Mouse (Mus musculus) intestine, embryonic 16.5 days (tissue): ENCODE data around the gene Ndufv3. TPM values are rescaled to one million over a fixed set of nuclear protein-coding genes. Genes with fewer than 3 reads are reported as not detected.
"Not testable (repeated sequence)": the region's sequence is repeated elsewhere in the genome, so short reads cannot be mapped to it uniquely, and the experiment has no call there.

Experiments used
- ATAC-seq: fragments of 200-750 bp; cut with Nextera tagmentation; 2 replicates; pipeline ENCODE4 v1.8.0; 2017; ENCODE audit warnings: moderate TSS enrichment, moderate library complexity
- H3K27ac ChIP-seq: fragments of 300-500 bp; sonication (generic); 2 replicates; pipeline ENCODE4 v1.5.1; 2014; ENCODE audit warnings: mild to moderate bottlenecking, low read length
- H3K27me3 ChIP-seq: fragments of 300-500 bp; sonication (generic); replicated peaks from 2 replicates; pipeline ENCODE4 v1.6.1; 2014; ENCODE audit warnings: low read length, control low read depth, mixed read lengths; ENCODE audit not compliant: control insufficient read depth, insufficient read depth
- H3K36me3 ChIP-seq: fragments of 300-500 bp; sonication (generic); 2 replicates; pipeline ENCODE4 v1.6.1; 2014; ENCODE audit warnings: low read length, control low read depth; ENCODE audit not compliant: control insufficient read depth, insufficient read depth
- H3K4me1 ChIP-seq: fragments of 300-500 bp; sonication (generic); 2 replicates; pipeline ENCODE4 v1.6.1; 2014; ENCODE audit warnings: low read length, control low read depth, mixed read lengths; ENCODE audit not compliant: control insufficient read depth, insufficient read depth
- H3K4me2 ChIP-seq: fragments of 300-500 bp; sonication (generic); 2 replicates; pipeline ENCODE4 v1.6.1; 2014; ENCODE audit warnings: low read depth, low read length, control low read depth
- H3K4me3 ChIP-seq: fragments of 300-500 bp; sonication (generic); 2 replicates; pipeline ENCODE4 v1.5.1; 2014; ENCODE audit warnings: mild to moderate bottlenecking, low read length
- H3K9ac ChIP-seq: fragments of 300-500 bp; sonication (generic); 2 replicates; pipeline ENCODE4 v1.6.1; 2014; ENCODE audit warnings: low read depth, low read length
- H3K9me3 ChIP-seq: fragments of 300-500 bp; sonication (generic); 2 replicates; pipeline ENCODE4 v1.6.1; 2016; ENCODE audit warnings: low read length, control low read depth; ENCODE audit not compliant: control insufficient read depth
- WGBS: fragments of 180-500 bp; shearing (Covaris S2); extraction: QIAGEN DNeasy Blood & Tissue Kit; methylation state at CpG from one replicate; pipeline ENCODE4 v1.1.7; 2014; 5-methylcytosine and 5-hydroxymethylcytosine counted together
- polyA plus RNA-seq: library from polyadenylated mRNA; unstranded; fragments of >200 nt; fragmentation: Nextera tagmentation; extraction: Ambion mirVana; gene quantifications from 2 replicates; pipeline ENCODE4 v1.2.1, GENCODE M21; 2015

Ndufv3 gene
- polyA plus RNA-seq, 1 experiment from 2014 or later = 467 TPM

DNA sequence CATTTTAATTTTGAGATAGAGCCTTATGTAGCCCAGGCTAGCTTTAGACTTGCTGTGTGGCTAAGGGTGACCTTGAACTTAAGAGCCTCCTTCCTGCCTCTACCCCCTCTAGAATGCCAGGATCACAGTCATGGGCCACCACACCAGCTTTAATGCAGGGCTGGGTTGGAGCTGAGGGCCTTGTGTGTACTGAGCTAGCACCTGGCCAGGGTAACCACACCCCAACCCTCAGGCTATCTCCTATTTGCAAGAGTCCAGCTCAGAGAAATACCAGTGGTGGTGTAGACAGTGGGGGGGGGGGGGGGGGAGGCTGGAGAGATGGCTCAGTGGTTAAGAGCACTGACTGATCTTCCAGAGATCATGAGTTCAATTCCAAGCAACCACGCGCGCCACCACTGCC is 5.9 kb downstream of the Ndufv3 start:
- Histone ChIP-seq H3K36me3 (peaks cover 12% of the 10 kb centered on the region), H3K4me2 (no peak overlapping the region), H3K4me3 (no peak overlapping the region), H3K27ac (no peak overlapping the region), H3K27me3 (no peaks in the 10 kb centered on the region), H3K9me3 (no peaks in the 10 kb centered on the region), H3K9ac (no peak overlapping the region), H3K4me1 (peaks cover 18% of the 10 kb centered on the region)
- no peak for ATAC-seq
- WGBS = 98% methylated on average over 3 of the region's 3 CpGs

- Histone ChIP-seq H3K4me2 (no peak overlapping the region), H3K9me3 (no peaks in the 10 kb centered on the region), H3K36me3 (peaks cover 16% of the 10 kb centered on the region), H3K4me3 (no peak overlapping the region), H3K9ac (no peak overlapping the region), H3K27me3 (no peaks in the 10 kb centered on the region), H3K4me1 (peaks cover 7% of the 10 kb centered on the region; the same call in 1 of the 2 replicates), H3K27ac (no peak overlapping the region)
- WGBS = 31% methylated on average over 15 of the region's 15 CpGs
- peak; percentile 72 for ATAC-seq
These were observed 9.4 kb downstream of the Ndufv3 start for GRCm38 (mm10) chr17:31529314-31529713.

DNA sequence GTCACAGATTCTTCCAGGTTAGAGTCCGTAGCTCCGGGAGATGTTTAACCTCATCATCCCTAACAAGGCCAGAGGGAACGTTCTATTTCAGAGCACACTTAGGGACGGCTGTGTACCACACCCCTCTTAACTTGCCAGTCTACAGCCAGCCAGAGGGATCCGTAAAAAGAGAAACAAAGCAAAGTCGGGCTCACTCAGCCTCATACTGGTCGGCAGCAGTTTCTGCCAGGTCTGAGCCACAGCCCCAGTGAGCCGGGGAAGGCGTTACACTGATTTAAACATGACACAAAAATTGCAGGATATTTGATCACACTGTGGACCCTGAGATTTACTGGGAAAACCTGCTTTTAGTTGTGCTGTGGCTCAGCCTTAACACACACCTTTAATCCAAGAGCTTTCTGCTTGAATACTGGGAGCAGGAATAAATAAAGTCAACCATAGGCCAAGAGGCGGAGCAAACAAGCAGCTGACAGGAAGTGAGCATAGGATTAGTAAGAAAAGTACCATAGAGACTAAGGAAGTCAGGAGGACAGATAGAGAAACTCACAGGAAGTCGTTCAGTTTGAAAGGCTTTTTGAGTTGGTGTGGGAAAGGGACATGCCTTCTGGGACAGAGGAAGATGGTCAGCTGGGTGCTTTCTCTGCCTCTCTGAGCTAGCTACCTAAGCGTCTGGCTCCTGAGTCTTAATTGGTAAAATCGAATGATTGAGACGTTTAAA is 11.7 kb downstream of the Ndufv3 start:
- Histone ChIP-seq H3K27me3 (no peaks in the 10 kb centered on the region), H3K36me3 (peaks cover 12% of the 10 kb centered on the region), H3K4me1 (peaks cover 9% of the 10 kb centered on the region), H3K9me3 (no peaks in the 10 kb centered on the region), H3K4me3 (no peak overlapping the region), H3K27ac (no peak overlapping the region), H3K9ac (no peak overlapping the region), H3K4me2 (no peak overlapping the region)
- ATAC-seq = no peak
- 84% methylated on average over 14 of the region's 14 CpGs for WGBS

DNA sequence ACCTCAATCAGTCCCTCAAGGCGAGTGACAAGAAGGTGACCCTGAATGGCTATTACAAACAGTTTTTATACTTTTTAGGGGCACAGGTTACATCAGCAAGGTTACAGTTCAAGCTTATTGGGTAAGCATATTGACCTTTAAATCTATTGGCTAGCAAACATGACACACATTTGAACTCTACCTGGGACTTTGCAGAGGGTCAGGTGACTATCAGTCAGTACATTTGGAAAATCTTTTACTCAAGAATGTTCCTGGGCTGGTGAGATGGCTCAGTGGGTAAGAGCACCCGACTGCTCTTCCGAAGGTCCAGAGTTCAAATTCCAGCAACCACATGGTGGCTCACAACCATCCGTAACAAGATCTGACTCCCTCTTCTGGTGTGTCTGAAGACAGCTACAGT is 12.4 kb downstream of the Ndufv3 start:
- not testable (repeated sequence) for H3K4me1 ChIP-seq, H3K27me3 ChIP-seq, H3K4me3 ChIP-seq, ATAC-seq, H3K9ac ChIP-seq, H3K9me3 ChIP-seq, H3K4me2 ChIP-seq, H3K27ac ChIP-seq
- WGBS = 92% methylated on average over 3 of the region's 4 CpGs
- peaks cover 12% of the 10 kb centered on the region for H3K36me3 ChIP-seq

DNA sequence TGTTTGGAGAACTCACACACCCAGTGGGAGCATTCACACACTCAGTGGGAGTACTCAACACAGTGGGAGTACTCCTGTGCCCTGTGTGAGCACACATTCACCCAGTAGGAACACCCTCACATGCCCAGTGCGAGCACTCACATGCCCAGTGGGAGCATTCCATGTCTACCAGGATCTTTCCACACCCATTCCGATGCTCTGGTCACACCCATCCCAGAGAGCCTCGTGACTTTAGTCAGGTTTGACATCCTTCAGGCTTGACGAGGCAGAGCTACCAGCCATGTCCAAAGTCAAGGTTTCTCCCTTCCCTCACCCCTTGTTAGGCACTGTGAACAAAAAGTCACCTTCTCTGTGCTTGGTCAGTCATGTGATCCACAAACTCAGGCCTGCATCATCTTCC is 15.4 kb downstream of the Ndufv3 start:
- peak; percentile 40; the same call in 1 of the 2 replicates for ATAC-seq
- Histone ChIP-seq H3K4me2 (no peak overlapping the region), H3K36me3 (0 out of 2 replicates have a peak, but pooled peaks cover 4% of the 10 kb centered on the region), H3K4me1 (peaks cover 9% of the 10 kb centered on the region), H3K27me3 (no peaks in the 10 kb centered on the region), H3K4me3 (no peak overlapping the region), H3K27ac (peak overlapping the region; percentile 67), H3K9ac (0 out of 2 replicates have a peak overlapping the region, but pooled peaks have one; percentile 21), H3K9me3 (no peaks in the 10 kb centered on the region)
- 71% methylated on average over 4 of the region's 4 CpGs for WGBS

DNA sequence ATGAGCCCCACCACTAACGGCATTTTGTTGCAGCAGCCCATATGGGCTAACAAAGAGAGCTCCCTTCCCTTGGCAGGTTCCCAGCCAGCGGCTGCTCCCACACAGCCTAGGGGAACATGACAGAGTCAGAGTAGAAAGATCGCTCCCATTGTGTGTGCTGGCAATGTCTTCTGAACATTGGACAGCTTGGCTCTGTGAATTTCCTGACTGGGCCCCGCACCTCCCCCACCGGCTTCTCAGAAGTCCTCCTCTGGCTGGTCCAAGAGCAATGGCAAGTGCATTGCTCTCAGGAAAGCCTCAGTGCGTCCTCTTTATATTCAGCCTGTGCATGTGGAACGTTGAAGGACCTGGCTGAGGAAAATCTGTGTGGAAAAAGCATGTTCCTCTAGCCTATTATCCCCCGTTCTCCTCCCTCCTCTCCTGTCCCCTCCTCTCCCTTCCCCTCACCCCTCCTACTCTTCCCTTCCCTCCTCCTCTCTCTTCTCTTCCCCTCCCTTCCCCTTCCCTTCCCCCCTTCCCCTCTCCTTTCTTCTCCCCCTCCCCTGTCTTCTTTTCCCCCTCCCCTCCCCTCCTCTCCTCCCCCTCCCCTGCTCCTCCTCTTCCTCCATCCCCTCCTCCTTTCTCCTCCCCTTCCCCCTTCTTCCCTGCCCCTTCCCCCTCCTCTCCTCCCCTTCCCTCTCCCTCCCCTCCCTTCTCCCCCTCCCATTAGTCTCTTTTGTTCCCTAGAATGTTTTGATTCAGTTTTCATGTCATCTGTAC is 16.1 kb downstream of the Ndufv3 start:
- peak; percentile 62 for ATAC-seq
- Histone ChIP-seq H3K4me1 (peaks cover 9% of the 10 kb centered on the region), H3K4me2 (no peak overlapping the region), H3K9ac (peak overlapping the region; percentile 21; the same call in 1 of the 2 replicates), H3K4me3 (no peak overlapping the region), H3K27ac (peak overlapping the region; percentile 67), H3K9me3 (no peaks in the 10 kb centered on the region), H3K27me3 (no peaks in the 10 kb centered on the region), H3K36me3 (0 out of 2 replicates have a peak, but pooled peaks cover 2% of the 10 kb centered on the region)
- 35% methylated on average over 8 of the region's 8 CpGs for WGBS

GRCm38 (mm10) chr17:31540101-31540500 is 20.2 kb downstream of the Ndufv3 start:
- Histone ChIP-seq H3K27ac (no peak overlapping the region), H3K4me3 (no peak overlapping the region), H3K9me3 (no peaks in the 10 kb centered on the region), H3K36me3 (no peaks in the 10 kb centered on the region), H3K27me3 (no peaks in the 10 kb centered on the region), H3K4me1 (peaks cover 13% of the 10 kb centered on the region), H3K9ac (no peak overlapping the region), H3K4me2 (no peak overlapping the region)
- no peak for ATAC-seq
- 44% methylated on average over 3 of the region's 3 CpGs for WGBS

DNA sequence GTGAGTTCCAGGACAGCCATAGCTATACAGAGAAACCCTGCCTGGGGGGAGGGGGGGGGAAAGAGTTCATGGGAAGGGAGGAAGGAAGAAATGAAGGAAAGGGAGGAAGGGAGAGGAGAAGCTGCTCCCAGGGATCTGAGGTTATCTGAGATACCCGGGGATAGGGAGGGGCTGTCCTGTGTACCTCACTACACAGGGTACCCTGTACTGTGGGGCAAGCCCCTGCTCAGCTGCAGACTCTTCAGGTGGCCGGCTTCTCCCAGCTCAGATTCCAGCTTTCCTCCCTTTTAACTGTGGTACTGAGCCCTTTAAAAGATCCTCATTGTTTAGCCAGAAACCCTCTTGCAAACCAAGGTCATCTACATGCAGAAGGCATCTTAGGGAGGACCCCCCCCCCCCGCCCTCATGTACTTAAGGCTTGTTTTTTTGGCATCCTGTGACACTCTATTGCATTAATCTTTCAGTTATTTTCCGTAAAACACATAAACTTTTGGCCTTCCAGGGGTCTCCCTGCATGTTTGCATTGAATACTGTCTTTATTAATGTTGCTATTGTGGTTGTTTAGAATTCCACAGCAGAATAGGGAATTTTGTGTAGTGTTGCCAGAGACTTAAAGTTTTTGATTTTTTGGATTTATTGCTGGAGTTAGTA is 21.0 kb downstream of the Ndufv3 start:
- H3K4me1 ChIP-seq = peaks cover 6% of the 10 kb centered on the region
- no peaks in the 10 kb centered on the region for H3K27me3 ChIP-seq
- no peak overlapping the region for H3K9ac ChIP-seq
- no peak overlapping the region for H3K4me3 ChIP-seq
- 59% methylated on average over 4 of the region's 4 CpGs for WGBS
- no peak for ATAC-seq
- H3K27ac ChIP-seq = no peak overlapping the region; the same call in 1 of the 2 replicates
- H3K4me2 ChIP-seq = no peak overlapping the region
- no peaks in the 10 kb centered on the region for H3K9me3 ChIP-seq
- H3K36me3 ChIP-seq = no peaks in the 10 kb centered on the region

DNA sequence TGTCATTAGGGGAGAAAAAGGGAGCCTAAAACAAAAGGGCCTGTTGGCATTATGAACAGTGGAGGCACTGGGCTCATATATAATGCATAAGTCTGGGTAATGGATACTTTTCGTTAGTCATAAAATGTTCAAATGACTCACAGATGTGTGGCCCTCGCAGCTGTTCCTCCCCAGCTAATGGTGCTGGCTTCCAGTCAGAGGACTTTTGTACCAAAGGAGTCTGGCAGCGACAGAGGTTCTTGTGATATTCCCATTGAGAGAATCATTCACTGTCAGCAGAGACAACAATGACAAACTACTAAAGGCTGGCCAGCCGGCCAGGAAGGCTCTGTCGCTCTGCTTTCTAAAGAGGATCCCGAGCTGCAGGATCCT is 21.5 kb downstream of the Ndufv3 start:
- Histone ChIP-seq H3K9ac (no peak overlapping the region), H3K36me3 (no peaks in the 10 kb centered on the region), H3K27me3 (no peaks in the 10 kb centered on the region), H3K4me1 (0 out of 2 replicates have a peak, but pooled peaks cover 5% of the 10 kb centered on the region), H3K9me3 (no peaks in the 10 kb centered on the region), H3K27ac (no peak overlapping the region), H3K4me2 (no peak overlapping the region), H3K4me3 (no peak overlapping the region)
- 0 out of 2 replicates have a peak, but pooled peaks have one; percentile 38 for ATAC-seq
- WGBS = 31% methylated on average over 6 of the region's 6 CpGs
